Mouse (Mus musculus): ENCODE results near the gene D7Ertd443e.

D7Ertd443e gene

GRCm38 (mm10) chr7:134385561-134385960, at the start of gene D7Ertd443e:
Gene D7Ertd443e, minus strand, starts transcription at chr7:134385661.
- no peak for DNase-seq (ENCODE audit: low read depth, low spot score)

GRCm38 (mm10) chr7:134431681-134432080, 46.2 kb upstream of the D7Ertd443e start:
- DNase-seq (ENCODE audit: low read depth, low spot score) = no peak

- no peak for DNase-seq (ENCODE audit: low read depth, low spot score)
These were observed 43.2 kb upstream of the D7Ertd443e start for GRCm38 (mm10) chr7:134428676-134429075.

GRCm38 (mm10) chr7:134415014-134415413, 29.6 kb upstream of the D7Ertd443e start:
- no peak for DNase-seq (ENCODE audit: low read depth, low spot score)

GRCm38 (mm10) chr7:134414005-134414690, 28.7 kb upstream of the D7Ertd443e start:
- peak; percentile 26 for DNase-seq (ENCODE audit: low read depth, low spot score)

GRCm38 (mm10) chr7:134408641-134409040, 23.2 kb upstream of the D7Ertd443e start:
- DNase-seq (ENCODE audit: low read depth, low spot score) = peak; percentile 80

GRCm38 (mm10) chr7:134400746-134401145, 15.3 kb upstream of the D7Ertd443e start:
- no peak for DNase-seq (ENCODE audit: low read depth, low spot score)

- DNase-seq (ENCODE audit: low read depth, low spot score) = no peak
These were observed 11.3 kb upstream of the D7Ertd443e start for GRCm38 (mm10) chr7:134396769-134397168.

- DNase-seq (ENCODE audit: low read depth, low spot score) = peak; percentile 48
These were observed 2.7 kb downstream of the D7Ertd443e start for GRCm38 (mm10) chr7:134382791-134383190.

- peak; percentile 87 for DNase-seq (ENCODE audit: low read depth, low spot score)
These were observed 4.0 kb downstream of the D7Ertd443e start for GRCm38 (mm10) chr7:134381407-134381861.

- peak; percentile 72 for DNase-seq (ENCODE audit: low read depth, low spot score)
These were observed 7.2 kb downstream of the D7Ertd443e start for GRCm38 (mm10) chr7:134378273-134378672.

- peak; percentile 35 for DNase-seq (ENCODE audit: low read depth, low spot score)
These were observed 8.7 kb downstream of the D7Ertd443e start for GRCm38 (mm10) chr7:134376786-134377185.

- DNase-seq (ENCODE audit: low read depth, low spot score) = no peak
These were observed 13.2 kb downstream of the D7Ertd443e start for GRCm38 (mm10) chr7:134372276-134372675.

- peak; percentile 32 for DNase-seq (ENCODE audit: low read depth, low spot score)
These were observed 16.2 kb downstream of the D7Ertd443e start for GRCm38 (mm10) chr7:134369241-134369640.

- DNase-seq (ENCODE audit: low read depth, low spot score) = no peak
These were observed 23.1 kb downstream of the D7Ertd443e start for GRCm38 (mm10) chr7:134362257-134362870.

GRCm38 (mm10) chr7:134348825-134349224, 36.6 kb downstream of the D7Ertd443e start:
- peak; percentile 78 for DNase-seq (ENCODE audit: low read depth, low spot score)

- peak; percentile 93 for DNase-seq (ENCODE audit: low read depth, low spot score)
These were observed 43.3 kb downstream of the D7Ertd443e start for GRCm38 (mm10) chr7:134342202-134342601.

GRCm38 (mm10) chr7:134335951-134336350, 49.5 kb downstream of the D7Ertd443e start:
- DNase-seq (ENCODE audit: low read depth, low spot score) = no peak

GRCm38 (mm10) chr7:134320979-134321378, 64.5 kb downstream of the D7Ertd443e start:
- peak; percentile 73 for DNase-seq (ENCODE audit: low read depth, low spot score)

GRCm38 (mm10) chr7:134302084-134302483, 83.4 kb downstream of the D7Ertd443e start:
- peak; percentile 28 for DNase-seq (ENCODE audit: low read depth, low spot score)

- peak; percentile 19 for DNase-seq (ENCODE audit: low read depth, low spot score)
These were observed 84.2 kb downstream of the D7Ertd443e start for GRCm38 (mm10) chr7:134301285-134301684.

GRCm38 (mm10) chr7:134292750-134293149, 92.7 kb downstream of the D7Ertd443e start:
- no peak for DNase-seq (ENCODE audit: low read depth, low spot score)
